Mouse (Mus musculus) gastrocnemius, postnatal 14 days (tissue): ENCODE measurements around the gene Oscar. TPM values are rescaled to one million over a fixed set of nuclear protein-coding genes. Genes with fewer than 3 reads are reported as not detected.
A peak's percentile ranks its signal among the peaks of the same experiment; 100 is the strongest.
"Not testable (repeated sequence)": the region's sequence is repeated elsewhere in the genome, so short reads cannot be mapped to it uniquely, and the experiment has no call there.

ENCODE experiments used
- DNase-seq: peaks from one replicate; pipeline ENCODE4 v3.0.0; 2021; ENCODE audit warnings: mixed read lengths
- intact Hi-C: fragments of 180-260 bp; cut with DNase I; formaldehyde crosslinking; loops from one replicate; pipeline ENCODE4 v1.15.1; 2025; ENCODE audit warnings: low total_unique reads
- total RNA-seq, 2 experiments: library from RNA; stranded (reverse); gene quantifications; 2 replicates each; pipeline ENCODE4 v1.2.3; 2021

The Oscar gene
- total RNA-seq, 2 experiments from 2014 or later: 0.13 TPM; not detected in 1

- DNase-seq: no peak
- intact Hi-C loops: no loop called here
Measured at GRCm38 (mm10) chr7:3614021-3614420, 1.9 kb downstream of the Oscar start.

GRCm38 (mm10) chr7:3611006-3611405 is 5.0 kb downstream of the Oscar start:
- no peak for DNase-seq
- intact Hi-C loops: no loop called here

GRCm38 (mm10) chr7:3610437-3610836 is 5.5 kb downstream of the Oscar start:
- DNase-seq: no peak
- intact Hi-C loops: no loop called here

GRCm38 (mm10) chr7:3609082-3609481 is 6.9 kb downstream of the Oscar start:
- intact Hi-C loops: no loop called here

GRCm38 (mm10) chr7:3608668-3609067 is 7.3 kb downstream of the Oscar start:
- DNase-seq: no peak
- intact Hi-C loops: no loop called here

More at GRCm38 (mm10) chr7:3609082-3609481, 6.9 kb downstream of the Oscar start:
- DNase-seq: no peak

GRCm38 (mm10) chr7:3607391-3607790 is 8.6 kb downstream of the Oscar start:
- intact Hi-C loops: no loop called here
- DNase-seq: no peak

GRCm38 (mm10) chr7:3606798-3607197 is 9.2 kb downstream of the Oscar start:
- intact Hi-C loops: no loop called here
- no peak for DNase-seq

- peak; percentile 45 for DNase-seq
- intact Hi-C loops: no loop called here
Measured at GRCm38 (mm10) chr7:3601119-3601518, 14.8 kb downstream of the Oscar start.

- DNase-seq, intact Hi-C loops: not testable (repeated sequence)
Measured at GRCm38 (mm10) chr7:3597755-3598154, 18.2 kb downstream of the Oscar start.

- intact Hi-C loops: no loop called here
- no peak for DNase-seq
Measured at GRCm38 (mm10) chr7:3595146-3595545, 20.8 kb downstream of the Oscar start.

GRCm38 (mm10) chr7:3594686-3595085 is 21.3 kb downstream of the Oscar start:
- no peak for DNase-seq
- intact Hi-C loops: no loop called here

- intact Hi-C loops: no loop called here
- no peak for DNase-seq
Measured at GRCm38 (mm10) chr7:3593855-3594254, 22.1 kb downstream of the Oscar start.

- intact Hi-C loops: no loop called here
- no peak for DNase-seq
Measured at GRCm38 (mm10) chr7:3591534-3591933, 24.4 kb downstream of the Oscar start.

- intact Hi-C loops: no loop called here
- no peak for DNase-seq
Measured at GRCm38 (mm10) chr7:3590550-3590949, 25.4 kb downstream of the Oscar start.

- no peak for DNase-seq
- intact Hi-C loops: no loop called here
Measured at GRCm38 (mm10) chr7:3587292-3587691, 28.7 kb downstream of the Oscar start.

GRCm38 (mm10) chr7:3586255-3586654 is 29.7 kb downstream of the Oscar start:
- no peak for DNase-seq
- intact Hi-C loops: no loop called here

GRCm38 (mm10) chr7:3585763-3586162 is 30.2 kb downstream of the Oscar start:
- DNase-seq: no peak
- intact Hi-C loops: no loop called here

- no peak for DNase-seq
- intact Hi-C loops: no loop called here
Measured at GRCm38 (mm10) chr7:3580029-3580428, 35.9 kb downstream of the Oscar start.

- no peak for DNase-seq
- intact Hi-C loops: no loop called here
Measured at GRCm38 (mm10) chr7:3578952-3579546, 36.9 kb downstream of the Oscar start.

- intact Hi-C loops: no loop called here
- no peak for DNase-seq
Measured at GRCm38 (mm10) chr7:3578196-3578595, 37.8 kb downstream of the Oscar start.

GRCm38 (mm10) chr7:3576354-3577124 is 39.4 kb downstream of the Oscar start:
- intact Hi-C loops: no loop called here
- DNase-seq: no peak
